Mouse (Mus musculus) testis, adult 2 months (tissue): Measurements from ENCODE around the gene Adamts1. TPM values are rescaled to one million over a fixed set of nuclear protein-coding genes. Genes with fewer than 3 reads are reported as not detected.

ENCODE experiments used
- H3K27ac ChIP-seq: fragments of 200-500 bp; 2 replicates; pipeline ENCODE4 v1.5.1; 2012; ENCODE audit warnings: low read depth, low read length; ENCODE audit not compliant: control insufficient read depth, insufficient read depth
- H3K27me3 ChIP-seq: fragments of 200-500 bp; 2 replicates; pipeline ENCODE4 v1.6.1; 2012; ENCODE audit warnings: mild to moderate bottlenecking, low read length, moderate library complexity; ENCODE audit not compliant: control insufficient read depth, insufficient read depth
- H3K36me3 ChIP-seq: fragments of 200-500 bp; 2 replicates; pipeline ENCODE4 v1.6.1; 2012; ENCODE audit warnings: mild to moderate bottlenecking, low read length; ENCODE audit not compliant: control insufficient read depth, insufficient read depth
- H3K4me1 ChIP-seq: fragments of 200-500 bp; 2 replicates; pipeline ENCODE4 v1.6.1; 2012; ENCODE audit warnings: low read length; ENCODE audit not compliant: control insufficient read depth, insufficient read depth
- H3K4me3 ChIP-seq: fragments of 200-500 bp; 2 replicates; pipeline ENCODE4 v1.5.1; 2012; ENCODE audit warnings: low read depth, mild to moderate bottlenecking, low read length, moderate library complexity, mixed read lengths; ENCODE audit not compliant: control insufficient read depth
- CTCF ChIP-seq: fragments of 200-500 bp; IDR thresholded peaks from 2 replicates; pipeline ENCODE4 v1.5.1; 2012; ENCODE audit warnings: low read depth, mild to moderate bottlenecking, inconsistent platforms, low read length, moderate library complexity; ENCODE audit not compliant: control insufficient read depth, insufficient read depth, insufficient replicate concordance
- POLR2A ChIP-seq: fragments of 200-500 bp; IDR thresholded peaks from 2 replicates; pipeline ENCODE4 v1.6.1; 2012; ENCODE audit warnings: low read depth, mild to moderate bottlenecking, inconsistent platforms, low read length, moderate library complexity; ENCODE audit not compliant: control insufficient read depth
- polyA plus RNA-seq: library from polyadenylated mRNA; depleted of rRNA; stranded (reverse); fragments of >200 nt; gene quantifications from 2 replicates; pipeline ENCODE4 v1.2.3, GENCODE M21; 2012

Adamts1 gene
- polyA plus RNA-seq, 1 experiment = 0.93 TPM

DNA sequence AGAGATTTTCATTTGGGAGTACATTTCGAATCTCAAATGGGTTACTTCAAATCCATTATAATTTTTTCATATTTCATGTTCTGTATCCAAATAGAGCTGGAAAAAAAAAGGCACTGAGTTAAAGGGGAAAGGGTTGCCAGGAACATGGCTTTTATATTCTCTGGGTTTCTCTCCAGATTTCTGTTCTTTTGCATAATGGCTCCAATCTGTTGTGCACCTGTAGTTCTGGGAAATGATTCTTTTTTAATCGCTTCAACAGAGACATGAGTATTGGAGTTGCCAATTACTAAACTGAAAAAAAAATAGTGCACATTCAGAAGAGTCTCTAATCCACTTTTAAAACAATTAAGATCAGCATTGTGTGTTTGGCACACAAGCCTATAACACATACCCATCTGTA is 2.7 kb upstream of the Adamts1 start:
- Histone ChIP-seq H3K36me3 (no peaks in the 10 kb centered on the region), H3K4me3 (no peak overlapping the region), H3K4me1 (peaks cover 20% of the 10 kb centered on the region), H3K27me3 (peaks cover 2% of the 10 kb centered on the region; the same call in 1 of the 2 replicates), H3K27ac (no peak overlapping the region)
- TF ChIP-seq CTCF = no peak
- no peak for TF ChIP-seq POLR2A

DNA sequence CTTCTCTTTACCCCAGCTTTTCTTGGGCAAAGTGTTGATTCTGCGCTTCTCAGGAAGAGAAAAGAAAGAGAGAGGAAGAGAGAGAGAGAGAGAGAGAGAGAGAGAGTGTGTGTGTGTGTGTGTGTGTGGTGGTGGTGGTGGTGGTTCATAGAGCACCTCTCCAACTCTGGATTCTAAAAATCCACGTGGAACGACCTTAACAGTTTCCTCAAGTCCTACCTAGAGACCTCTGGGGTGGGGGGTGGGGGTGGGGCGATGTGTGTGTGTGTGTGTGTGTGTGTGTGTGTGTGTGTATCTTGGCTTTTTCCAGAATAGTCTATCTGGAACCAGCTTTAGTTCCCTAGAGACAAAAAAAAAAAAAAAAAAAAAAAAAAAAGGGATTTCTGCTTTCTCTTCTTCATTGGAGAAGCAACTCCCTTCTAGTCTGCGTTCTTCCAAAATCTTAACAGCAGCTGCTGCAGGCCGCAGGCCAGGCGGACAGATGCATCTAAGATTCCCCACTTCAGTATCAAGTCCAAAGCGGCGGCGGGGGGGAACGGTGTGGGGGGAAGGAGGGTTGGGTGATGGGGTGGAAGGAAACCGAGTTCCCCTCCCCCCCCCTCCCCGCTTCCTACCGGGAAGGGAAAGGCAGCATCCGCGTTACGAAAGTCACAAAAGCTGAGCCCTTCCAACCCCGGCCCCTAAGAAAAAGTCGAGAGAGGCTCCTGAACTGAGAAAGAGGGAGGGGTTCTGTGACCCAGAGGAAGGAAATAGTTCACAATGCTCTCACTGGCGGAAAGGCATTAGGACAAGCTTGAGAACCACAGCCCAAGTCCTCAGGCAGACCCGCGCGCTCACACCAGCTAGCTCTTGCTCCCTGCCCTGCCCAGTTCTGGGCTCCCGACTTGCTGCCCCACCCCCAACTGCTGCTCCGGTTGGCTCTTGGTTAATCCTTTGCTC is 969 bp upstream of the Adamts1 start:
- peaks cover 21% of the 10 kb centered on the region for H3K4me1 ChIP-seq
- peak overlapping the region; percentile 57 for H3K4me3 ChIP-seq
- peak overlapping the region; percentile 75 for H3K27ac ChIP-seq
- 0 out of 2 replicates have a peak, but pooled peaks have one; percentile 22 for TF ChIP-seq POLR2A
- TF ChIP-seq CTCF = no peak
- H3K27me3 ChIP-seq = peaks cover 2% of the 10 kb centered on the region; the same call in 1 of the 2 replicates
- H3K36me3 ChIP-seq = no peaks in the 10 kb centered on the region

DNA sequence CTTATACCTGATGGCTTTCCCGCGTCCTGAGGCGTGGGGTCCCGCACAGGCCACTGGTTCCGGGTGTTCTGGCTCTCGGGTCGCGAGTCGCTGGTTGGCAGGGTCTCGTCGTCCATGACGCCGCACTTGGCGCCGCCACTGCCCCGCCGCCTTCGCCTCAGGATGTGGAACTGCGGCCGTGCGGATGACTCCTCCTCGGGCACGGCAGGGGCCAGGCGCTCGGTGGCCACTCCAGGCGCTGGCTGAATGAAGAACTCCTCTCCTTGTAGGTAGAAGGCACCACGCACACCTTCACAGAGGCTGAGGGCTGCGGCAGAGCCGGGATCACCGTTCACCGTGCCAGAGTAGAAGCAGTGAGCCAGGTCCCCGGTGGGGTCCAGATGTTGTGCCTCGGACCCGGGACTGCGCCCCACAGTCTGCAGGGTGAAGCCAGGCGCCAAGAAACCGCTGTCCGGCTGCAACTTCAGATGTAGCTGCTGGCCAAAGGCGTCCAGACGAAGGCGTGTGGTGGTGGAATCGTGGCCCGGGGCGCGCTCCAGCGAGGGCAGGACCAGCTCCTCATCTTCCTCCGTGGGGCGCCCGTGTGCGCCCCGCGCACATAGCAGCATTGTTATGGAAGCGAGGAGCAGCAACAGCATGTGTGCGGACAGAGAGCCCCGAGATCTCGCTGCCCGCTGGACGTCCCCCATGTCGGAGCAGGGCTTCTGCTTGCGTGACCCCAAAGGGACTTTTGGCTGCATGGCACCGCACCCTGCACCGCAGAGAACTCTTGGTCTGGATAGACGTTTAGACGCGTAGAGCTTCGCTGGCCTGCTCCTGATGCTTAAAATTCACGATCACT is 722 bp downstream of the Adamts1 start:
- Histone ChIP-seq H3K4me1 (peaks cover 21% of the 10 kb centered on the region), H3K36me3 (no peaks in the 10 kb centered on the region), H3K27me3 (peaks cover 2% of the 10 kb centered on the region; the same call in 1 of the 2 replicates), H3K4me3 (peak overlapping the region; percentile 57), H3K27ac (no peak overlapping the region)
- no peak for TF ChIP-seq POLR2A
- no peak for TF ChIP-seq CTCF

DNA sequence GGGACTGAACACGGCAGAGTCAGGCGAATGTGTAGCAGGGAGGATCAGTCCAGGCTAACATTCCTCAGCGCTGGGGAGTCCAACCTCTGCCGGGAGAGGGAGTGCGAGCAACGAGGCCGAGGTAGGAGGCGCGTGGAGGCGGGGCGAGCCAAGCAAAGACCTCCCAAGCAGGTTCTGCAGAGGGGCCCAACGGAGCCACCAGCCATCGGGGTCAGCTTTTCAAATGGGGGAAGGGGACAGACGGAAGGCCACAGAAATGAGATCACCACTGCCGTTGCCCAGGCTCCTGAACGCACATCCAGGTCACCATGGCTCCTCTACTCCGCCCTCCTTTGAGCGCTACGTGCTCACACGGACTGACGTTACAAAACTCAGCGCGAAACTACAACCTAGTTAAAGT is 1.7 kb downstream of the Adamts1 start:
- Histone ChIP-seq H3K27ac (peak overlapping the region; percentile 40; the same call in 1 of the 2 replicates), H3K27me3 (peaks cover 2% of the 10 kb centered on the region; the same call in 1 of the 2 replicates), H3K36me3 (no peaks in the 10 kb centered on the region), H3K4me3 (peak overlapping the region; percentile 57), H3K4me1 (peaks cover 21% of the 10 kb centered on the region)
- no peak for TF ChIP-seq POLR2A
- TF ChIP-seq CTCF = peak; percentile 21; the same call in 1 of the 2 replicates

DNA sequence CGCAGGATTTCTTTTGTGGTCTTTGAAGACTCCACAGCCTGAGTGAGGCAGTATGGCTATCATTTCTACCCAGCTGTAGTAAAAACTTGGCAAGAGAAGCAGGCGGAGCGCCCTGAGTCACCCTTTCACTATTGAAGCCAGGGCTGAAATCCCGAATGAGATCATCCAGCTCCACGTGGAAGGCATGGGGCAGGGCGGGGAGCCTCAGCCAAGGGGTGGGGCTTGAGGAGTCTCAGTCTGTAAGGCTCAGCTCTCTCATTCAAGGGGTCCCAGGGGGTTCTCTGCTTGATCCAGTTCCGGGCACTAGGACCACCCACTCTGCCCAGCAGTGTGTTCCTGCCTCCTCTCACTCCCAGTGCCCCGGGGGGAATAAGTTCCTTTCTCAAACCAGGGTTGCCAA is 2.2 kb downstream of the Adamts1 start:
- peak overlapping the region; percentile 57 for H3K4me3 ChIP-seq
- TF ChIP-seq CTCF (no peak), POLR2A (no peak)
- H3K27ac ChIP-seq = no peak overlapping the region; the same call in 1 of the 2 replicates
- H3K4me1 ChIP-seq = peaks cover 21% of the 10 kb centered on the region
- H3K36me3 ChIP-seq = no peaks in the 10 kb centered on the region
- peaks cover 2% of the 10 kb centered on the region; the same call in 1 of the 2 replicates for H3K27me3 ChIP-seq

DNA sequence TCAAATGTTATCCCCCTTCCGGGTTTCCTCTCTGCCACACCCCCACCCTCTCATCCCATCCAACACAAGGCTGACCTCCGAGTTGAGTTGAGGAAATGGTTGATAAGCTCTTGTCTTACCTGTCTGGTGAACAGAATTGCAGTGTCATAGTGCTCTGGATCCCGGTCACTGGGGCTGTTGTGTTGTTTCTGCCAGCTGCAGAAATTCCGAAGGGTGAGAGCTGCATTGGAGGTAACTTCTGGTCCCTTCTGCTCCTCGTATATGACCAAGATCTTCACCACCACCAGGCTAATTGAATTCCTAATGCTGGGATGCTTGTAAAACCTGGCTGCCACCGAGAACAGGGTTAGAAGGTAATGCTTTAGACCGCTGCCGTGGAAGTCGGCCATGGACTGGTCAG is 2.9 kb downstream of the Adamts1 start:
- H3K4me3 ChIP-seq = no peak overlapping the region
- H3K27ac ChIP-seq = no peak overlapping the region
- H3K4me1 ChIP-seq = peaks cover 21% of the 10 kb centered on the region
- H3K27me3 ChIP-seq = peaks cover 2% of the 10 kb centered on the region; the same call in 1 of the 2 replicates
- H3K36me3 ChIP-seq = no peaks in the 10 kb centered on the region
- TF ChIP-seq POLR2A (no peak), CTCF (no peak)
